Mouse (Mus musculus) cerebellum, postnatal 10 days (tissue): ENCODE results near the gene St6galnac5.

Experiments
- DNase-seq, 2 experiments: peaks; one replicate each; pipeline ENCODE4 v3.0.0; 2021; ENCODE audit warnings: mixed read lengths in 2 of 2

The St6galnac5 gene

GRCm38 (mm10) chr3:152981988-152982387 lies at the start of gene St6galnac5:
Gene St6galnac5, minus strand, starts transcription at chr3:152982246.
- DNase-seq: peak; percentile 77 to 78

GRCm38 (mm10) chr3:153030756-153031155 lies 48.7 kb upstream of the St6galnac5 start:
- DNase-seq: no peak

- DNase-seq: peak in 1 of 2 experiments; percentile 19
These were observed 42.0 kb upstream of the St6galnac5 start for GRCm38 (mm10) chr3:153024016-153024415.

- peak; percentile 80 to 82 for DNase-seq
These were observed 36.0 kb upstream of the St6galnac5 start for GRCm38 (mm10) chr3:153018051-153018450.

- no peak for DNase-seq
These were observed 34.3 kb upstream of the St6galnac5 start for GRCm38 (mm10) chr3:153016355-153016754.

GRCm38 (mm10) chr3:153006893-153007292 lies 24.8 kb upstream of the St6galnac5 start:
- no peak for DNase-seq

GRCm38 (mm10) chr3:152998901-152999300 lies 16.9 kb upstream of the St6galnac5 start:
- DNase-seq: no peak

GRCm38 (mm10) chr3:152998106-152998505 lies 16.1 kb upstream of the St6galnac5 start:
- DNase-seq: no peak

GRCm38 (mm10) chr3:152993608-152994007 lies 11.6 kb upstream of the St6galnac5 start:
- DNase-seq: no peak

GRCm38 (mm10) chr3:152990787-152991186 lies 8.7 kb upstream of the St6galnac5 start:
- DNase-seq: no peak

GRCm38 (mm10) chr3:152980978-152981974 lies 770 bp downstream of the St6galnac5 start:
- DNase-seq: peak; percentile 66 to 74

- DNase-seq: peak; percentile 36 to 49
These were observed 1.6 kb downstream of the St6galnac5 start for GRCm38 (mm10) chr3:152980431-152980830.

- DNase-seq: no peak
These were observed 2.5 kb downstream of the St6galnac5 start for GRCm38 (mm10) chr3:152979481-152980092.

GRCm38 (mm10) chr3:152971373-152971772 lies 10.7 kb downstream of the St6galnac5 start:
- DNase-seq: no peak

GRCm38 (mm10) chr3:152969774-152970347 lies 12.2 kb downstream of the St6galnac5 start:
- peak; percentile 23 to 28 for DNase-seq

GRCm38 (mm10) chr3:152961855-152962376 lies 20.1 kb downstream of the St6galnac5 start:
- no peak for DNase-seq

- DNase-seq: peak; percentile 87 to 92
These were observed 23.5 kb downstream of the St6galnac5 start for GRCm38 (mm10) chr3:152958358-152959150.

GRCm38 (mm10) chr3:152956771-152957170 lies 25.3 kb downstream of the St6galnac5 start:
- DNase-seq: no peak

GRCm38 (mm10) chr3:152956038-152956437 lies 26.0 kb downstream of the St6galnac5 start:
- DNase-seq: no peak

- no peak for DNase-seq
These were observed 30.2 kb downstream of the St6galnac5 start for GRCm38 (mm10) chr3:152951634-152952545.

- no peak for DNase-seq
These were observed 31.1 kb downstream of the St6galnac5 start for GRCm38 (mm10) chr3:152950914-152951313.
